Mouse (Mus musculus) colon, adult 2 months (tissue): ENCODE measurements around the gene Pno1. TPM values are rescaled to one million over a fixed set of nuclear protein-coding genes. Genes with fewer than 3 reads are reported as not detected.

Experiments
- polyA plus RNA-seq: library from polyadenylated mRNA; depleted of rRNA; stranded (reverse); fragments of >200 nt; gene quantifications from 2 replicates; pipeline ENCODE4 v1.2.3, GENCODE M21; 2012; rRNA removed

Gene Pno1
- polyA plus RNA-seq: 2.0 and 2.6 TPM in 2 replicates

DNA sequence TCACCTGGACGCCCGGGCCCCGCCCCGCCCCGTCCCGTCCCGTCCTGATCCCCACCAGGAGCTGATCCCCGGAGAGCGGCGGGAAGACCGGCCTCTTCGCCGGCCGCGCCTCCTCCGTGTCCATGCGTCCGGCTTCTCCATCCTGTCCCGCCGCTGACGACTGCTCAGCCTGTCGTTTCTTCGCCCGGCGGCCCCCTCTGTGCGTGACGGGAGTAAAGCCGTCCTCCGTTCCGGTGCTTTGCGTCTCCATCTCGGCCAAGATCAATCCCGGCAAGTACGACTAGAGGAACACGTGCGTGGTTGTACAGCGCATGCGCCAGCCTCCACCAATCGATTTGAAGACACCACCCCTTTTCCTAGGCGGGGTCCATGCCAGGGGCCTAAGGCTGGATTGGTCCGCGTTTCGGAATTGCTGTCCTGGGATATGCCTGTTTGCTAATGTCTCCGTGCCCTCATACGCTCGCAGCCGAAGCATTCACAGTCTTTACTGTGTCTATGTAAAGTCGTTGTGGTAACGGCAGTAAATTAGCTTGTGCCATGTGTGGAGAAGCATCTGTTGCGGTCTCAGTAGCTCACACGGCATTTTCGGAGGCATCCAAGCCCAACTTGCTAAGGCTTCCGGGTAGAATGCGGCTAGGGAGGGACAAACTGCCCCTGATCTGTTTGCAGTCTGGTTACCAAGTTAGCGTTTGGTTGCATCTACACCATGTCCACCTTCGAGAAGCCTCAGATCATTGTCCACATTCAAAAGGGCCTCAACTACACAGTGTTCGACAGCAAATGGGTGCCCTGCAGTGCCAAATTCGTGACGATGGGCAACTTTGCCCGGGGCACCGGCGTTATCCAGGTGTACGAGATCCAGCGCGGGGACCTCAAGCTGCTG is at the start of gene Pno1:
TSS of gene Pno1 (minus strand) at position 311 of the 883 bp plus-strand sequence.

DNA sequence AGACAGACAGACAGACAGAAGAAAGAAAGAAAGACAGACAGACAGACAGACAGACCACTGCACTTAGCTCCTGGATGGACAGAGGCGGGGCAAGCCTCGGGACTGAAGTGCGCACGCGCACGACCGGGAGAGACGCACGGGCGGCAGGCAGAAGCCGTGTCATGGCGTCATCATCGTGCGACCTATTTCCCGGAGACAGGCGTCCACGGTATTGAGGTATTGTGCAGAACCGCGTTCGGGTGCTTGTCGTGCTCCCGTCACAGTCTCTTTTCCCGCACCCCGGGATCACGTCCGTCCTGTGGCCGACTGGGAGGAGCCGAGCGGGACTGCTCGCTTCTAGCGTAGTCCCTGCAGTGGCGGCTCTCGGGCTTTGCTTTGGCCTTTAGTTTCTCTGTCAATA is 46.1 kb upstream of the Pno1 start, which contains the start of gene C1d:
TSS of gene C1d (plus strand) at position 137 of the 400 bp plus-strand sequence.

DNA sequence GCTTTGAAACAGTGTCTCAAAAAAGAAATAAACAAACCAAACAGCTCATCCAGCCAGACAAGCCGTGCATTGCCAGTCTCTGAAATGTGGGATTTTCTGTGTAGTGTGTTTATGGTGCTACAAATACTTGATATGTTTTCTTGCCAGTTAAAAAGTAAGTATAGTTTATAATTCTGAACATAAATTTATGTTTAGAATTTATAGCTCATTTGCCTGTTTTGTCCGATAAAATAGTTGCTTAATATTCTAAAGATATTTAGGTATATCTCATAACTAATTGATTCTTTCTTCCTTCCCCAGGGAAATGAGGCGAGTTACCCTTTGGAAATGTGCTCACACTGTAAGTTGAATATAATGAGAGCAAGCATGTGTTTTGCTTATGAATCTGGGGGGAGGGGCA is 29.6 kb downstream of the Pno1 start, which contains the start of gene Wdr92:
TSS of gene Wdr92 (plus strand) at position 301 of the 400 bp plus-strand sequence.

DNA sequence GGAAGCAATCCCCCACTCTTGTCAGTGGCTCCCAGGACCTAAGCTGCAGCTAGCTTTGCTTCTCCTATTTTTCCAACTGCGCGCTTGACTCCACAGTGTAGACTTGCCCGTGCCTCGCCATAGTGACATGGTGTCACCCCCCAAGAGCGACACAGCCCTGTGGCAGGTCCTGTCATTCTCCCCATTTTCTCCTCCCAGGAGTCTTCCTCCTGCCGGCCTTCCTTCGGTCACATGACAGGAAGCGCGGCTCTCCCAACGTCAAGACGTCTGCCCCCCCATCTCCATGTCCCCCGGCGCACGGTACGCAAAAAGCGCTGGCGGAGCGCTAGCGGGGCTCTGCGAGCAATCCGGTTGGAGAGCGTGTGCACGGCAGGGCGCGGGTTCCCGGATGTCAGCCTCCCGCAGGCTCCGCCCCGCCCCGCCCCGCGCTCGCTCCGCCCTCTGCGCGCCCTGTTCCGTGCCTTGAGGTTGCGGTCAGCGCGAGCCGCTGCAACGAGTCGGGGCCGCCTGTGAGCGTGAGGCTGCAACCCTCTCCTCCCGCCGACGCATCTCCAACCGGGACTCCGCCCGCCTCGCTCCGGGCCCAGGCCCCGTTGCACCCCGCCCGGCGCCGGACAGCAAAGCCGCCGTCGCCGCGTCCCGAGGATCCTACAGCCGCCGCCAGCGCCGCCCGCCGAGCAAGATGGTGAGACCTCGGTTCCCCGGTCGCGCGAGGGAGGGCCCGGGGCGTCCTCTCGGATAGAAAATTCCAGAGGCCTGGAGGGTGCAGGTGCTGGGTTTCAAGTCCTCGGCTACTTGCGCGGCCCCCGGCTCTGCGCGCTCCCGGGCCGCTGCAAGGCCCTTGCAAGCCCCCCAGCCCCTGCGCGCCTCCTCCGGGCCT is 52.3 kb downstream of the Pno1 start, which contains the start of gene Ppp3r1:
TSS of gene Ppp3r1 (plus strand) at position 406 of the 880 bp plus-strand sequence.

Other genes with a start within 250 kb of the Pno1 start
- 6.5 and 6.8 TPM in 2 replicates for gene Cnrip1, start 160.0 kb downstream of the Pno1 start, polyA plus RNA-seq
- 0.42 and 0.53 TPM in 2 replicates for gene Plek, start 159.2 kb downstream of the Pno1 start, polyA plus RNA-seq
- gene Ppp3r1, start 52.3 kb downstream of the Pno1 start, polyA plus RNA-seq: 37.1 and 45.0 TPM in 2 replicates
- 4.0 and 4.8 TPM in 2 replicates for gene Wdr92, start 29.5 kb downstream of the Pno1 start, polyA plus RNA-seq
- gene C1d, start 46.0 kb upstream of the Pno1 start, polyA plus RNA-seq: 11.6 and 14.3 TPM in 2 replicates